Mouse (Mus musculus) olfactory bulb, adult 2 months (tissue): Measurements from ENCODE around the gene H1foo.

ENCODE experiments used
- CTCF ChIP-seq: fragments of 200-500 bp; IDR thresholded peaks from 2 replicates; pipeline ENCODE4 v1.5.1; 2012; ENCODE audit warnings: low read depth, mild to moderate bottlenecking, low read length, moderate library complexity; ENCODE audit not compliant: insufficient read depth
- POLR2A ChIP-seq: fragments of 200-500 bp; IDR thresholded peaks from 2 replicates; pipeline ENCODE4 v1.6.1; 2012; ENCODE audit warnings: mild to moderate bottlenecking, low read depth, low read length, moderate library complexity; ENCODE audit not compliant: insufficient read depth

DNA sequence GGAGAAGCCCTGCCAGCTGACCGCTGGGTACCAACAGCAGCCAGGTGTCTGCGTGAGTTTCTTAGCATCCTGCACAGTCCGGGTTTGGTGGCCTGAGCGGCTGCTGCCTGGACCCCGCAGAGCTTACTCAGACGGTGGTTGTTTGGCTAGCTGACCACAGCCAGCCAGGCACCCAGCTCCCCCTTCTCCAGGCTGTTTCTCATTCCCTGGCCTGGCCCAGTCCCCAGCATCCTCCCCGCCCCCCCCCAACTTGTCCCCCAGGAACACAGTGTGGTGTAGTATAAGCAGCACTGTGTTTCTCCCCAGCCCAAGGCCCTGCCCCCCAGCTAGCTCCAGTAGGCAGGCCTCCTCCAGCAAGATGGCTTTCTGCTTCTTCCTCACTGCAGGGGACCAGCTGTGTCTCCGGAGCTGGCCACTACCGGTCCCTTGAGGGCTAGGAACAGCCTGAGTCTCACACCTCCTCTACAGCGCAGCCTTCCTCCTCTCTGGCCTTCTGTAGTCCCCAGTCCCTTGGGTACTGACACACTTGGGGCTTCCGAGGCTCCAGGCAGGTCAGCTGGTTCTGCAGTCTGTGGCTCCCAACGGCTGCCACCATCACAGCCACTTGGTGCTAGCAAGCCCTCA lies 41.8 kb downstream of the H1foo start:
- no peak for TF ChIP-seq CTCF
- no peak for TF ChIP-seq POLR2A
